Mouse (Mus musculus): Measurements from ENCODE around the gene Gm20894. TPM values are rescaled to one million over a fixed set of nuclear protein-coding genes. Genes with fewer than 3 reads are reported as not detected.
"Not testable (repeated sequence)": the region's sequence is repeated elsewhere in the genome, so short reads cannot be mapped to it uniquely, and the experiment has no call there.

Gene Gm20894
- polyA plus RNA-seq (2017; shearing (Covaris generic)) = not detected

DNA sequence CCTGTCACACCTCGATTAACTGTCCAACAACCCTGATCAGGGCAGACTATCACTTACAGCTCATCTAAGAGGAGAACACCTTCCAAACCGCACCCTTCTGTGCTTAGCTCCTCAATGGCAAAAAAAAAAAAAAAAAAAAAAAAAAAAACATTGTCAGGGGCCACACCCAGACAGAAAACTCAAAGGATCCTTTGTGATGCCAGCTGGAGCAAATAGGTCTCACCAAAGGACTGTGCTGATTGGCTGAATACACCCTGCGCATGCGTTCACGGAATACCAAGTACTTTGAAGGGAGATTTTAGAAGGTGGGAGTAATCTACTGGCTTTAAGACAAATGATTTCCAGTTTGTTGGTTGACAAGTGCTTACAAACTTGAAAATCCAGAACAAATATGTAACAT, at the start of gene Gm20894:
Gene Gm20894 (minus strand): TSS at position 101 of the 400 bp plus-strand sequence.
- not testable (repeated sequence) for ATAC-seq

Data from CD4-positive, CD25-positive, alpha-beta regulatory T cell, adult 4 months (primary cell).